Mouse (Mus musculus): ENCODE data around the gene Bank1.

Bank1 gene

GRCm38 (mm10) chr3:136103339-136103738 lies 222.5 kb downstream of the Bank1 start:
- in situ Hi-C loops (cut with MboI, MseI): no loop called here

GRCm38 (mm10) chr3:136100973-136101500 lies 224.8 kb downstream of the Bank1 start:
- in situ Hi-C loops (cut with MboI, MseI): no loop called here

DNA sequence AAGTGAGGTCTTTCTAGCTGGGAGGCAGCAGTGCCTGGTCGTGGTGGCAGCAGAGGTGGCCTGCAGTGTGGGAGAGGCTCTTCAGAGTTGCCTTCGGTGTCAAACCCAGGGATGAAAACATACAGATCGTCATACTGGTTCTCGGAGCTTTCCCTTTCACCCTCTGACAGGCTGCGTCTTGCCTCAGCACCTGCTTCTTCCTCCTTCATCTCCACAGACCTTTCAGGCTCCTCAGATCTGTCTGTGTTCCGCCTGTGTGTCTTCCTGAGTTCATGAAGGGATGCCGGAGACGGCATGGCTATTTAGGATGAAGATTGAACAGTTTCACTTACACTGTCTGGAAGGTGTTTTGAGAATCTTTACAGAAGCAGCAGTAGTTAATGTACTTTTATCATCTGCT lies 225.6 kb downstream of the Bank1 start:
- in situ Hi-C loops (cut with MboI, MseI): no loop called here

GRCm38 (mm10) chr3:136086948-136087660 lies 238.8 kb downstream of the Bank1 start:
- in situ Hi-C loops (cut with MboI, MseI): no loop called here

DNA sequence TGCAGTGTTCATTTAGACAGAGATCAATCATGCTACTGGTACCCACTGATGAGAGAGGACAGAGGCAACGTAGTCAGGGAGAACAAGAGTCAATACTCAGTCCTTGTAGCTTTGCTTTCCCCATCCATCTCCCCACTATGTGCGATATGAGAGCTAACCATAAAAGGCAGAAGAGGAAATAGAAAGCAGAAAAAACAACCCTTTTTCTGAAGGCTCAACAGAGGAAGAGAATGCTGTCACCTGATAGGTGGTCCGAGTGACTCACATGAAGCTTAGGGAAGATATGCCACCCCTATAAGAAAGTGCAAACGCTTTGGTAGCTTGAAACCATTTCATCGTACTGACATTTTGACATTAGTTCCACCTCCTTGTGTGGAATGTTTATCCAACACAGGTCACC lies 239.4 kb downstream of the Bank1 start:
- in situ Hi-C loops (cut with MboI, MseI): no loop called here

GRCm38 (mm10) chr3:136085077-136085476 lies 240.8 kb downstream of the Bank1 start:
- in situ Hi-C loops (cut with MboI, MseI): no loop called here

DNA sequence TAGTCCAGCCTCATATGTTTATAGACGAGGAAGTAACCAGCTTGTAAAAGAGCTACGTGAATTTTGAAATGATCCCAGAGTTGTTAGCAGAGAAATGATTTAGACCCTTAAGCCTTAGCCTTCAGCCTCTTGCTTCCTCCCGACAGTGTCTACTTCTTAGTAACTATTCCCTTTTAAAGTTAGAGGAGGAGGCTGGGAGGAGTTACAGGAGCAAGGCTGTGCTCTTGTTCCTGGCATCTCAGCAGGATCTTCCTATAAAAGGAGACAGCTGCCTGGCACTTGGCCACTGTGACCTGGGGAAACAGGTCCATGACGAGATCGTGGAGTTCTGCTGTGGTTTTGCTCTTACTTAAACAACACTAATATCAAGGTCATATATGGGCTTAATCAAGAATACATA lies 241.8 kb downstream of the Bank1 start:
- in situ Hi-C loops (cut with MboI, MseI): no loop called here

- in situ Hi-C loops (cut with MboI, MseI): no loop called here
Observed at GRCm38 (mm10) chr3:136081264-136081663, 244.6 kb downstream of the Bank1 start.

DNA sequence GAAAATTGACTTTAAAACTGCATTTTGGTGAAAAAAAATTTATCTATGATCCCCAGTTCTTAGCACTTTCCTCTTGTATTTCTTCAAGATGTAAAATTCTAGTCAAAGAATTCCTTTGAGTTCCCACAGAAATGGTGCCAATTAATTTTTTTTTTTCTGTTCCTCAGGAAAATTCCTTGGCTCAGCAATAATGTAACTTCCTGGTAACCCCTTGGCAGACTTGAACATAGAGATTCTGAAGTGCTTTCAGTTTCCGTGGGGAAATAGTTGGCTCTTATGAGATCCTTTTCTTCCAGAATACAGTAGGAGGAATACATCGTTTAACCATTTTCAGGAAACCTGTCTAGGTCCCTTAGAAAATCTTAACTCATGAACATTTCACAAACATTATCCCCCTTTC lies 247.3 kb downstream of the Bank1 start:
- in situ Hi-C loops (cut with MboI, MseI): no loop called here

- in situ Hi-C loops (cut with MboI, MseI): no loop called here
Observed at GRCm38 (mm10) chr3:136070394-136070793, 255.5 kb downstream of the Bank1 start.

DNA sequence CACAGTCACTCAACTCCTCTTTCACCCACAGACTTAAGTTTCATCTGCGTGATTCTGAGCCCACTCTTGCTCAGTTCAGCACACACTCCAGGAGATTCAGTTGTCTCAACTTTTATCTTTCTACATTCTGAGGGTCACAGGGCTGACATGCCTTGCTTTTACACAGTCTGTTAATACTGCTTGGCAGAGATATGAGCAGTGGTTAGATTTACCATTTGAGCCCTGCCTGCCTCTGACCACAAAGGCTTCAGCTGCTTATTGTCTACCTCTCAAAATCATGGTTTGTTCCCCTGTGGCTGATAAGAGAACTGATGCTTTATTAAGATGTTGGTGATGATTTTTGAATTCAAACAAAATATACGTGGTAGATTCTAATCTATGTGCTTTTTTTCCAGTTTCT lies 264.0 kb downstream of the Bank1 start:
- in situ Hi-C loops (cut with MboI, MseI): no loop called here

GRCm38 (mm10) chr3:136050635-136051034 lies 275.2 kb downstream of the Bank1 start:
- in situ Hi-C loops (cut with MboI, MseI): no loop called here

DNA sequence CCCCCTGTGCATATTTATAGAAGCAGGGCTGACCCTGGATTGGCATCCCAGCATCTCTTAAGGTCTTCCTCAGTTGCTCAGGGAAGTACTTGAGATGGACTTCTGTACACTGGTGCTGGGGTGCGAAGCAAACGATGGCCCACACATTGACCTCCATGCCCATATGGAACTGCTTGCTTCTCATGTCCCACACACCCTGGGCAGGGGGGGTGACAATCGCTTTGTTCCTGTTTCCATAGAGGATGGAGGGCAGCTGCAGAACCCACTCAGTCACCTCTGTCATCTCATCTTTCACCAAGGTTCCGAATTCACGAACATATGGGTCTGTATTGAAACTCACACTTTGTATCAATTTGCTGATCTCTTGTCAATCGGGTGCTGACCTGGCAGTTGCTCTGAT lies 275.7 kb downstream of the Bank1 start:
- in situ Hi-C loops (cut with MboI, MseI): no loop called here

- in situ Hi-C loops (cut with MboI, MseI): no loop called here
Observed at GRCm38 (mm10) chr3:136048026-136048425, 277.8 kb downstream of the Bank1 start.

GRCm38 (mm10) chr3:136045381-136045780 lies 280.5 kb downstream of the Bank1 start:
- in situ Hi-C loops (cut with MboI, MseI): no loop called here

- in situ Hi-C loops (cut with MboI, MseI): no loop called here
Observed at GRCm38 (mm10) chr3:136040041-136040440, 285.8 kb downstream of the Bank1 start.

DNA sequence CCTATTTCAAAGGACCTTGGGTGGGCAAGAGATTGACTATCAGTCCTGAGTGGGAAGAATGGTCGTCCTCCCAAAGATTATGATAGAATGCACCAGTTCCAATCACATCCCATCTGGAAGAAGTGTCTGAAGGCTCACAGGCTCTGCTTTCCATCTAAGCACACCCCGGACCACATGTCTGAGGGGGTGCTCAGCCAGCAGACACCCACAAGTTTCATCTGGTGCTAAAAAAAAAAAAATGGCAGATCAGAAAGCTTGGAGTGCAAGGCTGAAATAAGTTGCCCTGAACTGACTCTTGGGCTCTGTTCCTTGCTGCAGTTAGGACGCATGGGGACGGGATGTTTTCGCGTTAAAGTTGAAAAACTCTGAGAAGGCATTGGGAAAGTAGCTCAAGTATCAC lies 286.4 kb downstream of the Bank1 start:
- in situ Hi-C loops (cut with MboI, MseI): no loop called here

DNA sequence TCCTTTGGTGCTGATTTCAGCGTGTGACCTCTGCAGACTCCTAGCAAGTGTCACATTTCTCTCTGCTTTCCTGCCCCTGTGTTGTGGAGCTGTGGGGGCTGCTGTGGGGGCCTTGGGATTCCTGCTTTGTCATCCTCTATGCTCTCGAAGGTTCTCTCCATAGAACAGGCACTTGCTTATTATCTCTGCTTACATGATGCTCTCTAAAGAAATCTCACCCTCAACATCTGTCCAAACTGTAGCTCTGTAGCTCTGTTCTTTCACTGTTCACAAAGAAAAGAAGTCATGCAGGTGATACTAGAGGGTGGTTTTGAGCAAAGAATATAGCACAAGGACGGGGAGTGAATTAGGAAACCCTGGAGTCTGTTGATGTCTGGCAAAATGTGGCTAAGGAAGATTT lies 288.6 kb downstream of the Bank1 start:
- in situ Hi-C loops (cut with MboI, MseI): no loop called here

DNA sequence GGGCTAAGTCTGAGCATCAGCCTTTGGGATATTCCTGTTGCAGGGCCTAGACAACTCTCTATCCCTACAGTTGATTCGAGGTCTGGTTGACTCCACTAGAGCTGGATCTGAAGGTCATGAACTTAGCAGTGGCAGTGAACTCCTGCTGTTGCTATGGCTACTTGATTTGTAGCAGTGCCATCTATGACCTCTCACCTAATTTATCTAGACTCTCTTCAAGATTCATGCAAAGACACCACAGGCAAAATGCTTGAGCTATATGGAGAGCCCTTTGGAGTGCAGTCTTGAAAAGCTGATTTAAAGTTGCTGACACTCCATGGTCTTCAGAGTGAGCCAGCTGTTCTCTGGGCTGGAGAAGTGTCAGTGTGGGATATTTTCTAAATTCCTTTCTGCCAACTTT lies 290.1 kb downstream of the Bank1 start:
- in situ Hi-C loops (cut with MboI, MseI): no loop called here

GRCm38 (mm10) chr3:136024876-136025275 lies 301.0 kb downstream of the Bank1 start:
- in situ Hi-C loops (cut with MboI, MseI): no loop called here

- in situ Hi-C loops (cut with MboI, MseI): no loop called here
Observed at GRCm38 (mm10) chr3:136017517-136017916, 308.3 kb downstream of the Bank1 start.

- in situ Hi-C loops (cut with MboI, MseI): no loop called here
Observed at GRCm38 (mm10) chr3:136010616-136011015, 315.2 kb downstream of the Bank1 start.

DNA sequence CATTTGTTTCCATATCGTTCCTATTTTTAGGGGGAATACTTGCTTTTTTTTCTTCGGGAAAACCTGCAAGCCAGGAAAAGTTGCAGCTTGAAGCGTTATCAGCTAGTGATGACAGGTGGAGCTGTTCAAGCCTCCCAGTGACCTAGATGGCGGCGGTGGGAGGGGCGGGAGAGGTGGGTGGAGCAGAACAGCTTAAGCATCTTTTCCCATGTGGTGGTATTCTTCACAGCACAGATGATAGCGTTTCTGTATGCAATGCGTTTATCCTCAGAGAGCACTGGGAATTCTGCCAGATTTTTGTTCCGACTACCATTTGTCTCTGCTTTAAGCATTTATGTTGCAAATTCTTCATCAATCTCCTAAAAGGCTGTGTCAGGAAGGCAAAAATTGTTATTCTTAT lies 318.0 kb downstream of the Bank1 start:
- in situ Hi-C loops (cut with MboI, MseI): no loop called here
